Mouse (Mus musculus): ENCODE data around the gene Snrnp27. TPM values are rescaled to one million over a fixed set of nuclear protein-coding genes. Genes with fewer than 3 reads are reported as not detected.

Gene Snrnp27
- polyA plus RNA-seq, 1 experiment from 2014 or later: 103 TPM

DNA sequence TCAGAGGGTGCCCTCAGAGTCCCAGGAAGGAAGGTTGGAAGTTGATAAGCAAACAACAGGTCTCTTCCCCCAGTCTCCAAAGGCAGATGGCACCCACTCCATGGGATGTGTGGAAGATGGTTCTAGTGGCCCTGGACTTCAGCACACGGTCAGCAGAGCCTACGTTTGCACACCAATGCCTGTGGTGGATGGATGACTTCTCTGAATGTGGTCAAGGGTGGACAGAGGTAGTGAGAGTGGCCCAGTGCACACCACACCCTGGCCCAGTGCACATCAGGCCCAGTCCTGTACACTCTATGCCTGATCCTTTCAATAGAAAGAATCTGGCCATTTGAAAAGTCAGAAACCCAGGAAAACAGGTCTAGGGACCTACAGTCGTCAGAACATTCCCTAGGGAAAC lies 25.8 kb downstream of the Snrnp27 start:
- WGBS: 80% methylated on average over 3 of the region's 3 CpGs
- no peaks in the 10 kb centered on the region for H3K4me1 ChIP-seq
- ATAC-seq (ENCODE audit: borderline replicate concordance, extremely low read depth, low FRiP score, low TSS enrichment): no peak
- H3K27ac ChIP-seq: no peak overlapping the region
- H3K9me3 ChIP-seq: no peaks in the 10 kb centered on the region
- no peaks in the 10 kb centered on the region for H3K27me3 ChIP-seq
- no peak overlapping the region for H3K4me3 ChIP-seq
- no peak overlapping the region for H3K4me2 ChIP-seq
- peaks cover 24% of the 10 kb centered on the region for H3K36me3 ChIP-seq
- H3K9ac ChIP-seq: no peak overlapping the region

DNA sequence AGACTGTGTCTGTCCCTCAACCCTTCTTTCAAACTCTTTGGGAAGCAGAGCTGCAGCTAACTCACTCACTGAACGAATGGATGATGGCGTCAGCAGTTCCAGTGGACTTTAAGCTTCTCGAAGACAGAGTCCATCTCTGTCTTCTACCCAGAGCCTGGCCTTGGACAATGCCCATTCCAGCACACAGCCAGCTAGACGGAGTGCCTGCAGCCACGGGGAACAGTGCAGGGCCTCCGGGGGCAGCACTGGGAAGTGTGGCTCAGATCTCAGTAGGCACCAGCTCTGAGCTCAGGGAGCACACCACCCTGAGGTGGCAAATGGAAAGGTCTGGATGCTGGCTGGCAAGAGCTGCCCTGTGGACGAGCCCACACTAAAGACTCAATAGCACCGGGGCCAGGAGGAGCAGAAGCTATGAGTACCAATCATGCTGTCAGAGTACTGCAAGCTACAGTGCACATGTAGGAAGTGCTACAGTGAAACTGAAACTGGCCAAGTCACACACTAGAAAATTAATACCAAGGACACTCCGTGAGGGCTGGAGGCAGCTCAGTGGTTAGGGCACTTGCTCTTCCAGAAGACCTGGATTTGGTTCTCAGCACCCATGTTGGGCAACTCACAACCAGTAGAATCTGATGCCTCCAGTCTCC lies 29.9 kb downstream of the Snrnp27 start:
- H3K4me3 ChIP-seq: no peak overlapping the region
- no peaks in the 10 kb centered on the region for H3K9me3 ChIP-seq
- H3K36me3 ChIP-seq: peaks cover 33% of the 10 kb centered on the region
- ATAC-seq (ENCODE audit: borderline replicate concordance, extremely low read depth, low FRiP score, low TSS enrichment): no peak
- no peak overlapping the region for H3K9ac ChIP-seq
- no peak overlapping the region for H3K27ac ChIP-seq
- H3K27me3 ChIP-seq: no peaks in the 10 kb centered on the region
- H3K4me1 ChIP-seq: no peaks in the 10 kb centered on the region
- no peak overlapping the region for H3K4me2 ChIP-seq
- WGBS: 73% methylated on average over 9 of the region's 9 CpGs

- Histone ChIP-seq H3K36me3 (peaks cover 42% of the 10 kb centered on the region), H3K4me1 (no peaks in the 10 kb centered on the region), H3K9ac (no peak overlapping the region), H3K4me2 (no peak overlapping the region), H3K27ac (no peak overlapping the region), H3K27me3 (no peaks in the 10 kb centered on the region), H3K4me3 (no peak overlapping the region), H3K9me3 (no peaks in the 10 kb centered on the region)
- ATAC-seq (ENCODE audit: borderline replicate concordance, extremely low read depth, low FRiP score, low TSS enrichment): no peak
- 67% methylated on average over 6 of the region's 6 CpGs for WGBS
Measured at GRCm38 (mm10) chr6:86653026-86653425, 31.3 kb downstream of the Snrnp27 start.

- H3K27ac ChIP-seq: no peak overlapping the region
- H3K4me3 ChIP-seq: no peak overlapping the region
- H3K9me3 ChIP-seq: no peaks in the 10 kb centered on the region
- WGBS: 65% methylated on average over 7 of the region's 7 CpGs
- ATAC-seq (ENCODE audit: borderline replicate concordance, extremely low read depth, low FRiP score, low TSS enrichment): no peak
- H3K4me1 ChIP-seq: no peaks in the 10 kb centered on the region
- H3K9ac ChIP-seq: no peak overlapping the region
- no peaks in the 10 kb centered on the region for H3K27me3 ChIP-seq
- H3K36me3 ChIP-seq: peaks cover 28% of the 10 kb centered on the region
- H3K4me2 ChIP-seq: no peak overlapping the region
Measured at GRCm38 (mm10) chr6:86646143-86646542, 38.2 kb downstream of the Snrnp27 start.

- no peaks in the 10 kb centered on the region for H3K27me3 ChIP-seq
- no peak overlapping the region for H3K27ac ChIP-seq
- H3K4me2 ChIP-seq: no peak overlapping the region
- no peak overlapping the region for H3K4me3 ChIP-seq
- no peaks in the 10 kb centered on the region for H3K9me3 ChIP-seq
- ATAC-seq (ENCODE audit: borderline replicate concordance, extremely low read depth, low FRiP score, low TSS enrichment): no peak
- peaks cover 24% of the 10 kb centered on the region for H3K36me3 ChIP-seq
- WGBS: 64% methylated on average over 4 of the region's 4 CpGs
- H3K4me1 ChIP-seq: no peaks in the 10 kb centered on the region
- H3K9ac ChIP-seq: no peak overlapping the region
Measured at GRCm38 (mm10) chr6:86645551-86645950, 38.8 kb downstream of the Snrnp27 start.

DNA sequence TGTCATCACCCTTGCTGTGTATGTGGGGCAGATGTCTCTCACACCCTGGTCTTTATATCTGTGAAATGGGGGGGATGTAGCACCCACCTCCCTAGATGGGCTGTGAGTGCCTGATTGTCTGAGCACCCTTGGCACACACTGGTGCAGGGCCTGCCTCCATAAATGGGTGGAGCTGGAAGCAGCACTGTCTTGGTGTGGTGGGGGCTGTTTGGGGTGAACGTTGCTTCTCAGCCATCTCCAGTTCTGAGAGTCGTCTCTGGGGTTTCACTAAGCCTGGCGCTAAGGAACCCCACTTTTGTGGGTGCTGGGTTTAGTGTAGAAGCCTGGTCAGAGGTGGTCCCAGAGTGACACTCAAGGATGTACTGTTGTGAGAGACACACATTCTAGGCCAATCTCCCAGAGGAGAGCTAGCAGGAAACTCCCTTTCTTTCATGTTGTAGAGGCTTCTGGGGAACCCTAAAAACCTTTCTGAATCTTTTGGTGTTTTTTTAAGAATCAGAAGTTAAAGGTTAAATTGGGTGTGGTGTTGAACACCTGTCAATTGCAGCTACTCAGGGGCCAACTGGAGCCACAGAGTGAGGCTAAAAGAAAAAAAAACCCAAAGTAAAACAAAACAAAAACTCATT lies 39.4 kb downstream of the Snrnp27 start:
- peaks cover 18% of the 10 kb centered on the region for H3K36me3 ChIP-seq
- H3K9me3 ChIP-seq: no peaks in the 10 kb centered on the region
- no peak overlapping the region for H3K4me2 ChIP-seq
- no peak overlapping the region for H3K9ac ChIP-seq
- no peaks in the 10 kb centered on the region for H3K4me1 ChIP-seq
- no peak for ATAC-seq (ENCODE audit: borderline replicate concordance, extremely low read depth, low FRiP score, low TSS enrichment)
- H3K27ac ChIP-seq: no peak overlapping the region
- no peak overlapping the region for H3K4me3 ChIP-seq
- 73% methylated on average over 3 of the region's 3 CpGs for whole genome bisulfite sequencing
- no peaks in the 10 kb centered on the region for H3K27me3 ChIP-seq

DNA sequence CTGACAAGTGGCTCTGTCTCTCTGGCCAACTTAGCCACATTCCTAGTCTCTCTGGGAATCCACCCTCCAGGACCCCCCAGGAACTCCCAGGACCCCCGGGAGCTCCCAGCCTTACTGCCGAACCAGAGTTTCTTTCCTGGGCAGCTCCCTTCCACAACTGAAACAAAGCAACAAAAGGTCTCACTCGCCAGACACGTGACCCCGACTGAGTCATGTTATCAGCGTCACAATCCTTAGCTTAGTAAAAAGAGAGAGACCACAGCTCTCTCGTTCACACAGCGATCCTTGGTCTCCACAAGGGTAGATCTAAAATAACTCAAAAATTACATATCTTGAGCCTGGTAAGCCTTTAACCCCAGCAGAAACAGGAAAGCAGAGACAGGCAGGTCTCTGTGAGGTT lies 42.6 kb downstream of the Snrnp27 start:
- Histone ChIP-seq H3K36me3 (no peaks in the 10 kb centered on the region), H3K9me3 (no peaks in the 10 kb centered on the region), H3K4me1 (no peaks in the 10 kb centered on the region), H3K27me3 (no peaks in the 10 kb centered on the region), H3K9ac (no peak overlapping the region), H3K4me3 (no peak overlapping the region), H3K4me2 (no peak overlapping the region), H3K27ac (no peak overlapping the region)
- WGBS: 62% methylated on average over 8 of the region's 8 CpGs
- ATAC-seq (ENCODE audit: borderline replicate concordance, extremely low read depth, low FRiP score, low TSS enrichment): no peak

GRCm38 (mm10) chr6:86640776-86641175 lies 43.5 kb downstream of the Snrnp27 start:
- no peak for ATAC-seq (ENCODE audit: borderline replicate concordance, extremely low read depth, low FRiP score, low TSS enrichment)
- Histone ChIP-seq H3K4me1 (no peaks in the 10 kb centered on the region), H3K36me3 (no peaks in the 10 kb centered on the region), H3K4me3 (no peak overlapping the region), H3K9ac (no peak overlapping the region), H3K27me3 (no peaks in the 10 kb centered on the region), H3K9me3 (no peaks in the 10 kb centered on the region), H3K4me2 (no peak overlapping the region), H3K27ac (no peak overlapping the region)
- WGBS: 81% methylated on average over 8 of the region's 8 CpGs

DNA sequence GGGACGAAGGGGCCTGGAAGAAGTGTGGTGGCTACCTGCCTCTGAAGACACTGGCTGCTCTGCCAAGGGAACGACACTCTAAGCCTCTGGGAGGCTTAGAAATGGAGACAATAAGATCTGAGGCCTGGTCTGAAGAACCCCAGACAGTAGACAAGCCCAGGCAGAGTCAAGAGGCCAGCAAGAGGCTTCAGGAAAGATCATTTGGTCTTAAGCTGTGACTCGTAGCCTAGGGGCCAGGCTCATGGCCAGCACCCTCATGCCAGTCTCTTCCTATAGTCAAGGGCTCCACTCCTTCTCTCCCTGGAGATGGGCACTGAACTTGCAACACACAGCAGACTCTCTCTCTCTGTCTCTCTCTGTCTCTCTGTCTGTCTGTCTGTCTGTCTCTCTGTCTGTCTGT lies 44.2 kb downstream of the Snrnp27 start:
- H3K9me3 ChIP-seq: no peaks in the 10 kb centered on the region
- WGBS: 68% methylated on average over 3 of the region's 3 CpGs
- H3K4me3 ChIP-seq: no peak overlapping the region
- ATAC-seq (ENCODE audit: borderline replicate concordance, extremely low read depth, low FRiP score, low TSS enrichment): no peak
- no peaks in the 10 kb centered on the region for H3K4me1 ChIP-seq
- H3K4me2 ChIP-seq: no peak overlapping the region
- H3K36me3 ChIP-seq: no peaks in the 10 kb centered on the region
- H3K9ac ChIP-seq: no peak overlapping the region
- no peak overlapping the region for H3K27ac ChIP-seq
- no peaks in the 10 kb centered on the region for H3K27me3 ChIP-seq

DNA sequence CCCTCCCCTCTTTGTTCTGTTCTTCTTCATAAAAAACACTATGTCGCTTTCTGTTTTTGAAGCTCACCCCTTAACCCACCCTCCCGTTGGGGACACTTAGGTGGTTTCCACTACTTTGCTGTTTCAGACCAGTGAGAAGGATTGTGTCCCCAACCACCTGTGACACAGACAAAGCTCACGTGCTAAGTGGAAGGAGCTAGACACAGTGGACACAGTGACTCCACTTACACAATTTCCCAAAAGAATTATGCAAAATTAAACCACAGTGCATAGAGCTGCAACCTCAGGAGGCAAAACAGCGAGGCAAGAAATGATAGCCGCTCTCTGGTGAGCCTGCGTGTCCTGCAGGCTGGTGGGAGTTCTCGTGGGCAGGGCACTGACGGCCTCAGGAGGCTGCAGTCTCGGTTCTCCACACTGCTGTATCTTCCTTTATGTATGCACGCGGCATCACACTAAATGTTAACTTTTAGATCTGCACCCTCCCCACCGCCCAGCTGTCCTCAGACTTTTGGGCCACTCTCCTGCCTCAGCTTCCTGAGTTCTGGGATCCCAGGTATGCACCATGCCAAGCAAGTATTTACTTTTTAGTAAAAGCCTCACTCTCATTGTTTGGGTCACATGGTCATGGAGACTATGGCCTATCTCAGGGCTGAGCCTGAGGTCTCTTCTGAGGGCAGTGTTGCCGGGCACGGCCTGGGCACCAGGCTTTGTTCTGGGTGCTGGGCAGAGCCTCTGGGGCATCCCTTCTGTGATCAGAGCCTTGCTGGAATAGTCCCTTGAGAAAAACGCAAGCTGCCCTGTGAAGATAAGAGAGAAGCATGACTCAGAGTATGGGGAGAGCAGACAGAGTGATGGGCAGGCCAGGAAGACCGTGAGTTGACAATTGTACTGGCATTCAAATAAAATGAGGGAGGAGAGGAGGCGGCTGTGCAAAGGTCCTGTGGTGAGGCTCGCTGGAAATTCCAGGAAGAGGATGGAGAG lies 44.9 kb downstream of the Snrnp27 start:
- no peak overlapping the region for H3K27ac ChIP-seq
- H3K4me2 ChIP-seq: no peak overlapping the region
- no peaks in the 10 kb centered on the region for H3K27me3 ChIP-seq
- H3K36me3 ChIP-seq: no peaks in the 10 kb centered on the region
- H3K4me3 ChIP-seq: no peak overlapping the region
- no peaks in the 10 kb centered on the region for H3K4me1 ChIP-seq
- WGBS: 67% methylated on average over 18 of the region's 18 CpGs
- no peaks in the 10 kb centered on the region for H3K9me3 ChIP-seq
- H3K9ac ChIP-seq: no peak overlapping the region
- ATAC-seq (ENCODE audit: borderline replicate concordance, extremely low read depth, low FRiP score, low TSS enrichment): peak; percentile 56; the same call in 1 of the 2 replicates

DNA sequence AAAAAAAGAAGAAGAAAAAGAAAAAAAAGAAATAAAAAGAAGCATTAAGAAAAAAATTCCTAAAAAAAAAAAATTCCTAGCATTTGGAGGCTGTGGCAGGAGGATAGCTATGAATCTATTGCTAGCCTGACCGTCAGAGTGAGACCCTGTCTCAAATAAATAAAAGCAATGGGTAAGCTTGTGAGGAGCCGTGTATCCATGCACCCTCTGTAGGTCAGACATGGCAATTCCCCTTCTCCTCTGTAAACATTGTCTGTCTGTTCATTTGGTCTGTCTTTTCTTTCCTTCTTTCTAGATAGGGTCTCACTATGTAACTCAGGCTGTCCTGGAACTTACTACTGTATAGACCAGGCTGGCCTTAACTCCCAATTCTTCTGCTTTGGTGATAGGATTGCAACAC lies 45.9 kb downstream of the Snrnp27 start:
- no peak for ATAC-seq (ENCODE audit: borderline replicate concordance, extremely low read depth, low FRiP score, low TSS enrichment)
- 10% methylated on average over 2 of the region's 2 CpGs for WGBS
- Histone ChIP-seq H3K4me1 (no peaks in the 10 kb centered on the region), H3K9me3 (no peaks in the 10 kb centered on the region), H3K27ac (no peak overlapping the region), H3K27me3 (no peaks in the 10 kb centered on the region), H3K36me3 (no peaks in the 10 kb centered on the region), H3K4me2 (no peak overlapping the region), H3K4me3 (no peak overlapping the region), H3K9ac (no peak overlapping the region)

DNA sequence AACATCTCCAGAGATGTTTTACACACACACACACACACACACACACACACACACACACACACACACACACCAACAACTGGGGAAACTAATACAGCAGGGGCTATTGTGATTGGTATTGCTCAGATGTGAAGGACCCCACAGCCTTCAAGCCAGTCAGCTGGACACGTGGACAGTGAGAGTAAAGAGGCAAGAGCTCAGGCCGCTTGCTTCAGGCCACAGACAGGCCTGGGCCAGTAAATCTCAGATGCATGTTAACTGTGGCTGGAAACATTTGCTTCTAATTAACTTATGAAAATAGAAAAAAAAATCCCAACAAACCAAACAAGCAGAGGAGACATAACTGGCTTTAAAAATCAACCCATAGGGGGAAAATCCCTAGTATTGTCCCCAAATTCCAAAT lies 46.5 kb downstream of the Snrnp27 start:
- Histone ChIP-seq H3K9ac (no peak overlapping the region), H3K27me3 (no peaks in the 10 kb centered on the region), H3K4me2 (no peak overlapping the region), H3K27ac (no peak overlapping the region), H3K9me3 (no peaks in the 10 kb centered on the region), H3K36me3 (no peaks in the 10 kb centered on the region), H3K4me1 (no peaks in the 10 kb centered on the region), H3K4me3 (no peak overlapping the region)
- ATAC-seq (ENCODE audit: borderline replicate concordance, extremely low read depth, low FRiP score, low TSS enrichment): no peak
- WGBS: 85% methylated on average over 2 of the region's 2 CpGs
